Mouse (Mus musculus) heart, adult 8-10 months (tissue): ENCODE measurements around the gene Rcor2. TPM values are rescaled to one million over a fixed set of nuclear protein-coding genes. Genes with fewer than 3 reads are reported as not detected.

Experiments used
- DNase-seq: peaks from one replicate; pipeline ENCODE4 v3.0.0; 2022; ENCODE audit warnings: low spot score
- total RNA-seq, 4 experiments: library from RNA; stranded (reverse); gene quantifications; 2 replicates each; pipeline ENCODE4 v1.2.4; 2022

Gene Rcor2
- total RNA-seq, 4 experiments from 2014 or later, result 5.5 to 12.7 (median 7.3) TPM

- no peak for DNase-seq
Measured at GRCm38 (mm10) chr19:7316822-7317221, 49.7 kb downstream of the Rcor2 start.

DNA sequence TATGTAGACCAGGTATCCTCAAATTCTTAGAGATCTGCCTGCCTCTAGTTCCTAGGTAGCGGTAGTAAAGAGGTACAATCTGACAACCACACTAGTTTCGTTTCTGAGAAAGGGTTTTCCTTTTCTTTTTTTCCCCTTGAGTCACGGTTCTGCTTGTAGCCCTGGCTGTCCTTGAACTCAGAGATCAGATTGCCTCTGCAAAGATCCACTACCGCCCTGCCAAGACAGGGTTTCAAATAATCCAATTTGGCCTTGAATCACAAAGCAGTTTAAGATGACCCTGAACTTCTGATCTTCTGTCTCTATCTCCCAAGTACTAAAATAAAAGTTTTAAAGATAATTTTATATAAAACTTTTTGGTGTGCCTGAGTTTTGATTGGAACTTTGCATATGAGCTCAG is 50.6 kb downstream of the Rcor2 start:
- DNase-seq, result no peak

DNA sequence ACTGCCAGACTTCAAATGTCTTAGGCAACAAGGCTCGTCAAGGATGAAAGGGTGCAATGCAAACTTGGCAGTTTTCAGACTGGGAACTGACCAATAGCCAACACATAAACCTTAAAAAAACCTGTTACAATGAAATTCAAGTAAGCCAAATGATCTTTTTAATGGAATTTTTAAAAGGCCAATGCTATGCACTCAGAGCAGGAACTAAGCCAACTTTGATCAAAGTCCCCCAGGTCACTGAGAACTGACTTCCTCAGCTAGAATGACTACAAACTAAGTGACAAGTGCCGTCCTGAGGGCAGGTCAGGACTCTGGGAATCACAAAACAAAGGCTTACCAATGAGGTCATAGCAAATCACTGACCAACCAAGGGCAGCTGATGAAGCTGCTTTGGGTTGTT is 53.1 kb downstream of the Rcor2 start:
- no peak for DNase-seq

- no peak for DNase-seq
Measured at GRCm38 (mm10) chr19:7321391-7321790, 54.3 kb downstream of the Rcor2 start.

Other genes starting within 250 kb of the Rcor2 start
- 1 to 10 TPM; 3.3 to 9.6 (median 4.4) TPM for gene Fermt3, start 247.9 kb upstream of the Rcor2 start, total RNA-seq
- 100 to 1,000 TPM in 3 of 4 experiments, 10 to 100 TPM in 1; 96.7 to 125 (median 109) TPM for gene Stip1, start 227.4 kb upstream of the Rcor2 start, total RNA-seq
- gene Macrod1, start 210.5 kb upstream of the Rcor2 start, total RNA-seq, result 100 to 1,000 TPM; 318 to 340 (median 328) TPM
- gene Flrt1, start 161.6 kb upstream of the Rcor2 start, total RNA-seq, result 1 to 10 TPM in 3 of 4 experiments, under 1 TPM in 1; 0.92 to 2.0 (median 1.4) TPM
- 10 to 100 TPM; 62.2 to 71.6 (median 68.0) TPM for gene Otub1, start 61.0 kb upstream of the Rcor2 start, total RNA-seq
- 100 to 1,000 TPM; 406 to 459 (median 432) TPM for gene Cox8a, start 49.7 kb upstream of the Rcor2 start, total RNA-seq
- 10 to 100 TPM; 11.7 to 21.1 (median 17.1) TPM for gene Naa40, start 26.1 kb upstream of the Rcor2 start, total RNA-seq
- gene Mark2, start 74.5 kb downstream of the Rcor2 start, total RNA-seq, result 10 to 100 TPM; 44.5 to 54.2 (median 47.1) TPM
- gene Spindoc, start 115.7 kb downstream of the Rcor2 start, total RNA-seq, result 10 to 100 TPM; 13.3 to 15.1 (median 13.8) TPM
- 10 to 100 TPM; 11.5 to 12.0 (median 11.8) TPM for gene 2700081O15Rik, start 150.3 kb downstream of the Rcor2 start, total RNA-seq
- 10 to 100 TPM; 68.0 to 76.0 (median 73.0) TPM for gene Rtn3, start 216.0 kb downstream of the Rcor2 start, total RNA-seq
- 10 to 100 TPM; 10.2 to 13.2 (median 12.8) TPM for gene Atl3, start 226.7 kb downstream of the Rcor2 start, total RNA-seq